Comparison of ENCODE assay signal across 16 mouse cellular contexts in genomic region chr1:178981641-178982040, GRCm38 (mm10).
"Had no signal": no experiment of that assay in that cellular context is flagged by ENCODE, and none has a peak within 500 bp of the region (broad histone marks: within the 10 kb centered on the region; RNA-seq: fewer than 3 reads in every experiment).

No protein-coding gene starts in this region.

- H3K9me3 ChIP-seq: limb, embryonic 15.5 days; midbrain, embryonic 10.5 days; midbrain, embryonic 13.5 days; neural tube, embryonic 12.5 days; stomach, embryonic 15.5 days had no signal

- H3K27me3 ChIP-seq: limb, embryonic 15.5 days; midbrain, embryonic 13.5 days; neural tube, embryonic 12.5 days; stomach, embryonic 15.5 days had no signal

- H3K9ac ChIP-seq: limb, embryonic 15.5 days; liver, embryonic 14.5 days; lung, embryonic 14.5 days; midbrain, embryonic 13.5 days; neural tube, embryonic 12.5 days; stomach, embryonic 15.5 days had no signal

- DNase-seq: lung, adult 18-20 months; lung, embryonic 14.5 days; lung, postnatal 10 days; lung, postnatal 4 days; right cerebral cortex, postnatal 14 days; thymus, adult 2 months; thymus, postnatal 25 days; thymus, postnatal 4 days had no signal

- H3K4me2 ChIP-seq: limb, embryonic 15.5 days; lung, embryonic 14.5 days; midbrain, embryonic 13.5 days; neural tube, embryonic 12.5 days; stomach, embryonic 15.5 days had no signal

- H3K4me1 ChIP-seq: neural tube, embryonic 12.5 days had no signal

- H3K36me3 ChIP-seq: limb, embryonic 15.5 days; midbrain, embryonic 10.5 days; midbrain, embryonic 13.5 days; neural tube, embryonic 12.5 days; stomach, embryonic 15.5 days had no signal

- ATAC-seq: midbrain, embryonic 13.5 days; midbrain, embryonic 16.5 days had no signal

- H3K27ac ChIP-seq: limb, embryonic 15.5 days; liver, embryonic 14.5 days; midbrain, embryonic 10.5 days; midbrain, embryonic 13.5 days; neural tube, embryonic 12.5 days; stomach, embryonic 15.5 days; stomach, postnatal 0 days had no signal

- H3K4me3 ChIP-seq: limb, embryonic 15.5 days; midbrain, embryonic 10.5 days; midbrain, embryonic 13.5 days; neural tube, embryonic 12.5 days; stomach, embryonic 15.5 days had no signal
